Mouse (Mus musculus) olfactory bulb, adult 2 months (tissue): Measurements from ENCODE around the gene Ank3.

Experiments used
- CTCF ChIP-seq: fragments of 200-500 bp; IDR thresholded peaks from 2 replicates; pipeline ENCODE4 v1.5.1; 2012; ENCODE audit warnings: low read depth, mild to moderate bottlenecking, low read length, moderate library complexity; ENCODE audit not compliant: insufficient read depth
- POLR2A ChIP-seq: fragments of 200-500 bp; IDR thresholded peaks from 2 replicates; pipeline ENCODE4 v1.6.1; 2012; ENCODE audit warnings: mild to moderate bottlenecking, low read depth, low read length, moderate library complexity; ENCODE audit not compliant: insufficient read depth

DNA sequence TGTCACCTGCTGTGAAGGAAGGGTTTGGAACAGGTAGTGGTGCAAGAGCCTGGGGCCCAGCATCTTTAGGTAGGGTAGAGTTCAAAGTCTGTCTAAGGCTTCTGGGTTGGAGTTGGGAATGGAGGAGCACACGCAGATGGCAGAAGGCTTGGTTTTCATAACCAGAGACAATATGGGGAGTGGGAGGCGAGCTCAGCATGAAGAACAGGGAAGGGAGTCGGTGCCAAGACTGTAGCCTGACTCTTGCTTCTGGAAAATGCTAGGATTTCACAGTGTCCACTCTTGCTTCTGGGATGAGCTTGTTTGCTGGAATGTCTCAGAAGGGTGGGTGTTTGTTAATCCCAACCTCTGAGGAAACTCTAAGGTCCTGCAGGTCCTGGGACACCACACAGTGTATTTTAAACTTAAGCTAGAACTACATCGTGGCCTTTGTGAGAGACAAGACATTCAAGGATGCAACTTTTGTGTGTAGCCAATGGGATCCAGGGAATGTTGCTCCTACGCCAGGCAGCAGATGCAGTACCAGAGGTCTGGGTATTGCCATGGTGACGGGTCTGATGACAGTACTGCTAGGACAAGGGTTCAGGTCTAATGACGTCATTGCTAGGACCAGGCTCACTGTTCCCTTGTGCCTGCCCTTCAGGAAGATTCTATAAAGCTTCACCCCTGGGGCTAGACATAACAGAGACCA, 222.3 kb downstream of the Ank3 start:
- TF ChIP-seq CTCF (no peak), POLR2A (no peak)
